Mouse (Mus musculus) lung, embryonic 16.5 days (tissue): ENCODE measurements at regions not wholly inside any gene's neighbourhood (a gene's known extent, or its start where the extent isn't known, plus 50 kb on each side); places are given as distances from the start of the nearest gene placed in this dataset.

Source experiments
- ATAC-seq: fragments of 200-750 bp; cut with Nextera tagmentation; 2 replicates; pipeline ENCODE4 v1.8.0; 2017; ENCODE audit warnings: low read depth, mild to moderate bottlenecking, moderate library complexity
- H3K27ac ChIP-seq: fragments of 300-500 bp; sonication (generic); 2 replicates; pipeline ENCODE4 v1.5.1; 2014; ENCODE audit warnings: mild to moderate bottlenecking, control low read depth, low read length
- H3K27me3 ChIP-seq: fragments of 300-500 bp; sonication (generic); 2 replicates; pipeline ENCODE4 v1.6.1; 2014; ENCODE audit warnings: low read depth, low read length, mixed read lengths; ENCODE audit not compliant: control insufficient read depth, insufficient read depth
- H3K36me3 ChIP-seq: fragments of 300-500 bp; sonication (generic); 2 replicates; pipeline ENCODE4 v1.6.1; 2014; ENCODE audit warnings: low read length; ENCODE audit not compliant: control insufficient read depth, insufficient read depth
- H3K4me1 ChIP-seq: fragments of 300-500 bp; sonication (generic); replicated peaks from 2 replicates; pipeline ENCODE4 v1.6.1; 2014; ENCODE audit warnings: low read length, mixed read lengths; ENCODE audit not compliant: control insufficient read depth, insufficient read depth
- H3K4me2 ChIP-seq: fragments of 300-500 bp; sonication (generic); 2 replicates; pipeline ENCODE4 v1.6.1; 2014; ENCODE audit warnings: low read depth, low read length, control low read depth
- H3K4me3 ChIP-seq: fragments of 300-500 bp; sonication (generic); 2 replicates; pipeline ENCODE4 v1.5.1; 2014; ENCODE audit warnings: mild to moderate bottlenecking, low read length, control low read depth
- H3K9ac ChIP-seq: fragments of 300-500 bp; sonication (generic); 2 replicates; pipeline ENCODE4 v1.6.1; 2014; ENCODE audit warnings: low read length, control low read depth
- H3K9me3 ChIP-seq: fragments of 300-500 bp; sonication (generic); 2 replicates; pipeline ENCODE4 v1.6.1; 2016; ENCODE audit warnings: low read length; ENCODE audit not compliant: control insufficient read depth
- WGBS: fragments of 180-500 bp; shearing (Covaris S2); extraction: QIAGEN DNeasy Blood & Tissue Kit; methylation state at CpG from one replicate; pipeline ENCODE4 v1.1.7; 2014; 5-methylcytosine and 5-hydroxymethylcytosine counted together

- H3K36me3 ChIP-seq: no peaks in the 10 kb centered on the region
- no peak overlapping the region for H3K4me2 ChIP-seq
- no peaks in the 10 kb centered on the region for H3K9me3 ChIP-seq
- no peak overlapping the region for H3K4me3 ChIP-seq
- no peaks in the 10 kb centered on the region for H3K27me3 ChIP-seq
- H3K4me1 ChIP-seq: no peaks in the 10 kb centered on the region
- WGBS: 56% methylated on average over 9 of the region's 9 CpGs
- ATAC-seq: no peak
- H3K27ac ChIP-seq: no peak overlapping the region
- no peak overlapping the region for H3K9ac ChIP-seq
These were observed 70.4 kb downstream of the Irx5 start for GRCm38 (mm10) chr8:92427801-92428200.

- H3K4me2 ChIP-seq: no peak overlapping the region
- no peak overlapping the region for H3K4me3 ChIP-seq
- H3K9me3 ChIP-seq: no peaks in the 10 kb centered on the region
- no peak overlapping the region for H3K27ac ChIP-seq
- no peaks in the 10 kb centered on the region for H3K36me3 ChIP-seq
- ATAC-seq: no peak
- 68% methylated on average over 15 of the region's 15 CpGs for whole genome bisulfite sequencing
- no peaks in the 10 kb centered on the region; the same call in 1 of the 2 replicates for H3K27me3 ChIP-seq
- H3K4me1 ChIP-seq: no peaks in the 10 kb centered on the region
- no peak overlapping the region for H3K9ac ChIP-seq
These were observed 79.7 kb downstream of the Irx5 start for GRCm38 (mm10) chr8:92437075-92437663.

GRCm38 (mm10) chr8:92438294-92438693 lies 80.9 kb downstream of the Irx5 start:
- Histone ChIP-seq H3K4me2 (no peak overlapping the region), H3K36me3 (no peaks in the 10 kb centered on the region), H3K27me3 (no peaks in the 10 kb centered on the region; the same call in 1 of the 2 replicates), H3K9me3 (no peaks in the 10 kb centered on the region), H3K4me3 (no peak overlapping the region), H3K27ac (no peak overlapping the region), H3K4me1 (no peaks in the 10 kb centered on the region), H3K9ac (no peak overlapping the region)
- WGBS: 36% methylated on average over 9 of the region's 9 CpGs
- no peak for ATAC-seq

- peak; percentile 59; the same call in 1 of the 2 replicates for ATAC-seq
- H3K4me2 ChIP-seq: no peak overlapping the region
- H3K27me3 ChIP-seq: no peaks in the 10 kb centered on the region; the same call in 1 of the 2 replicates
- no peaks in the 10 kb centered on the region for H3K9me3 ChIP-seq
- H3K4me1 ChIP-seq: no peaks in the 10 kb centered on the region
- no peaks in the 10 kb centered on the region for H3K36me3 ChIP-seq
- 41% methylated on average over 9 of the region's 9 CpGs for WGBS
- H3K4me3 ChIP-seq: no peak overlapping the region
- no peak overlapping the region for H3K9ac ChIP-seq
- H3K27ac ChIP-seq: no peak overlapping the region
These were observed 82.5 kb downstream of the Irx5 start for GRCm38 (mm10) chr8:92439713-92440436.

- Histone ChIP-seq H3K9ac (no peak overlapping the region), H3K4me3 (no peak overlapping the region), H3K27me3 (no peaks in the 10 kb centered on the region), H3K36me3 (no peaks in the 10 kb centered on the region), H3K27ac (no peak overlapping the region), H3K4me1 (no peaks in the 10 kb centered on the region), H3K4me2 (no peak overlapping the region), H3K9me3 (no peaks in the 10 kb centered on the region)
- no peak for ATAC-seq
- 30% methylated on average over 6 of the region's 6 CpGs for WGBS
These were observed 84.7 kb downstream of the Irx5 start for GRCm38 (mm10) chr8:92442086-92442485.

- 57% methylated on average over 5 of the region's 5 CpGs for WGBS
- peaks cover 43% of the 10 kb centered on the region for H3K27me3 ChIP-seq
- no peaks in the 10 kb centered on the region for H3K36me3 ChIP-seq
These were observed 101.9 kb downstream of the Irx5 start for GRCm38 (mm10) chr8:92459291-92459690.

GRCm38 (mm10) chr8:92460129-92460953 lies 102.9 kb downstream of the Irx5 start:
- peaks cover 8% of the 10 kb centered on the region for H3K4me1 ChIP-seq
- peak overlapping the region; percentile 67 for H3K9ac ChIP-seq
- ATAC-seq: peak; percentile 76
- H3K27ac ChIP-seq: no peak overlapping the region
- WGBS: under 1% methylated on average over 91 of the region's 93 CpGs
- peak overlapping the region; percentile 63 for H3K4me3 ChIP-seq
- H3K36me3 ChIP-seq: no peaks in the 10 kb centered on the region
- H3K9me3 ChIP-seq: no peaks in the 10 kb centered on the region
- H3K4me2 ChIP-seq: peak overlapping the region; percentile 97
- H3K27me3 ChIP-seq: peaks cover 43% of the 10 kb centered on the region

More at GRCm38 (mm10) chr8:92459291-92459690, 101.9 kb downstream of the Irx5 start:
- ATAC-seq: peak; percentile 59; the same call in 1 of the 2 replicates
- Histone ChIP-seq H3K9ac (no peak overlapping the region), H3K4me3 (no peak overlapping the region), H3K27ac (no peak overlapping the region), H3K9me3 (no peaks in the 10 kb centered on the region), H3K4me2 (no peak overlapping the region), H3K4me1 (peaks cover 8% of the 10 kb centered on the region)

- Histone ChIP-seq H3K36me3 (no peaks in the 10 kb centered on the region), H3K27me3 (no peaks in the 10 kb centered on the region; the same call in 1 of the 2 replicates), H3K9me3 (no peaks in the 10 kb centered on the region), H3K4me2 (no peak overlapping the region), H3K9ac (no peak overlapping the region), H3K4me1 (no peaks in the 10 kb centered on the region), H3K27ac (no peak overlapping the region), H3K4me3 (no peak overlapping the region)
- WGBS: 51% methylated on average over 19 of the region's 19 CpGs
- no peak for ATAC-seq
These were observed 111.9 kb downstream of the Irx5 start for GRCm38 (mm10) chr8:92469141-92470000.
